Mouse (Mus musculus) cerebellum, adult 11 months (tissue): Measurements from ENCODE around the gene Asic2.

ENCODE experiments used
- DNase-seq: peaks from one replicate; pipeline ENCODE4 v3.0.0; 2022

Gene Asic2

GRCm38 (mm10) chr11:81152460-81153160, 815.6 kb downstream of the Asic2 start:
- peak; percentile 48 for DNase-seq

- peak; percentile 41 for DNase-seq
These were observed 816.3 kb downstream of the Asic2 start for GRCm38 (mm10) chr11:81152021-81152385.

- DNase-seq, result peak; percentile 20
These were observed 816.8 kb downstream of the Asic2 start for GRCm38 (mm10) chr11:81151286-81152020.

- DNase-seq, result peak; percentile 53
These were observed 817.6 kb downstream of the Asic2 start for GRCm38 (mm10) chr11:81150621-81151020.

- peak; percentile 8 for DNase-seq
These were observed 819.8 kb downstream of the Asic2 start for GRCm38 (mm10) chr11:81148423-81148822.

GRCm38 (mm10) chr11:81146574-81147157, 821.6 kb downstream of the Asic2 start:
- no peak for DNase-seq

- DNase-seq, result no peak
These were observed 833.1 kb downstream of the Asic2 start for GRCm38 (mm10) chr11:81135141-81135540.

GRCm38 (mm10) chr11:81133950-81134349, 834.3 kb downstream of the Asic2 start:
- no peak for DNase-seq

GRCm38 (mm10) chr11:81132669-81133068, 835.6 kb downstream of the Asic2 start:
- DNase-seq, result no peak

GRCm38 (mm10) chr11:81124363-81124762, 843.9 kb downstream of the Asic2 start:
- no peak for DNase-seq

GRCm38 (mm10) chr11:81120024-81120576, 848.2 kb downstream of the Asic2 start:
- DNase-seq, result no peak

GRCm38 (mm10) chr11:81118055-81118454, 850.2 kb downstream of the Asic2 start:
- no peak for DNase-seq

- no peak for DNase-seq
These were observed 852.6 kb downstream of the Asic2 start for GRCm38 (mm10) chr11:81115666-81116065.

GRCm38 (mm10) chr11:81111626-81112025, 856.6 kb downstream of the Asic2 start:
- no peak for DNase-seq

GRCm38 (mm10) chr11:81110049-81110448, 858.2 kb downstream of the Asic2 start:
- no peak for DNase-seq

GRCm38 (mm10) chr11:81106949-81107348, 861.3 kb downstream of the Asic2 start:
- no peak for DNase-seq

- no peak for DNase-seq
These were observed 867.4 kb downstream of the Asic2 start for GRCm38 (mm10) chr11:81100829-81101228.

GRCm38 (mm10) chr11:81096011-81096410, 872.2 kb downstream of the Asic2 start:
- DNase-seq, result peak; percentile 29

- peak; percentile 38 for DNase-seq
These were observed 873.7 kb downstream of the Asic2 start for GRCm38 (mm10) chr11:81094581-81094980.

GRCm38 (mm10) chr11:81092161-81092560, 876.1 kb downstream of the Asic2 start:
- DNase-seq, result no peak

- no peak for DNase-seq
These were observed 884.4 kb downstream of the Asic2 start for GRCm38 (mm10) chr11:81083822-81084221.

- DNase-seq, result no peak
These were observed 888.0 kb downstream of the Asic2 start for GRCm38 (mm10) chr11:81080076-81080805.

GRCm38 (mm10) chr11:81079237-81079636, 889.0 kb downstream of the Asic2 start:
- no peak for DNase-seq
